Comparison of ENCODE assay signal across 12 mouse cellular contexts in genomic region chr2:161185122-161185521, GRCm38 (mm10).
A peak's percentile ranks its signal among the peaks of the same experiment; 100 is the strongest.
DNase-seq lines count a peak whose midpoint lies in the region; ATAC-seq and TF ChIP-seq lines count a peak whose summit lies in the region.
"Had no signal": no experiment of that assay in that cellular context is flagged by ENCODE, and none has a peak within 500 bp of the region (broad histone marks: within the 10 kb centered on the region; RNA-seq: fewer than 3 reads in every experiment).

No protein-coding gene starts in this region.

- no peaks in the 10 kb centered on the region for H3K4me1 ChIP-seq in embryonic facial prominence, embryonic 11.5 days (ENCODE audit: control insufficient read depth, insufficient read depth, low read length)
- no peaks in the 10 kb centered on the region for H3K4me1 ChIP-seq in embryonic facial prominence, embryonic 10.5 days
- no peaks in the 10 kb centered on the region for H3K4me1 ChIP-seq in liver, postnatal 0 days (ENCODE audit: insufficient read depth)
- H3K4me1 ChIP-seq in liver, embryonic 11.5 days (replicated peaks; ENCODE audit: control insufficient read depth, insufficient read depth, low read length) = no peaks in the 10 kb centered on the region
- no peaks in the 10 kb centered on the region for H3K4me1 ChIP-seq in forebrain, embryonic 11.5 days (replicated peaks; ENCODE audit: control insufficient read depth, insufficient read depth, low read length)
- H3K4me1 ChIP-seq: limb, embryonic 10.5 days; midbrain, embryonic 12.5 days; stomach, embryonic 15.5 days had no signal

- TF ChIP-seq EP300 in liver, postnatal 0 days (IDR thresholded peaks at IDR 0.05; ENCODE audit: low read depth) = no peak

- no peak overlapping the region for H3K27ac ChIP-seq in embryonic facial prominence, embryonic 11.5 days (replicated peaks; ENCODE audit: low read depth, low read length)
- H3K27ac ChIP-seq in embryonic facial prominence, embryonic 10.5 days (replicated peaks) = no peak overlapping the region
- H3K27ac ChIP-seq in liver, postnatal 0 days (ENCODE audit: low read depth) = no peak overlapping the region
- no peak overlapping the region for H3K27ac ChIP-seq in liver, embryonic 11.5 days (ENCODE audit: low read depth, low read length)
- H3K27ac ChIP-seq in forebrain, embryonic 11.5 days (ENCODE audit: low read depth, low read length) = no peak overlapping the region
- H3K27ac ChIP-seq: limb, embryonic 10.5 days; midbrain, embryonic 12.5 days; stomach, embryonic 15.5 days had no signal

- no peak overlapping the region for H3K4me3 ChIP-seq in embryonic facial prominence, embryonic 11.5 days (ENCODE audit: low read depth, low read length)
- H3K4me3 ChIP-seq in embryonic facial prominence, embryonic 10.5 days = no peak overlapping the region
- H3K4me3 ChIP-seq in liver, postnatal 0 days (ENCODE audit: low read depth, low read length) = no peak overlapping the region
- H3K4me3 ChIP-seq in liver, embryonic 11.5 days (ENCODE audit: low read depth, low read length) = no peak overlapping the region
- H3K4me3 ChIP-seq in forebrain, embryonic 11.5 days (ENCODE audit: low read depth, low read length) = no peak overlapping the region
- H3K4me3 ChIP-seq: limb, embryonic 10.5 days; midbrain, embryonic 12.5 days; stomach, embryonic 15.5 days had no signal

- TF ChIP-seq CTCF in liver, postnatal 0 days (IDR thresholded peaks at IDR 0.05; ENCODE audit: low read depth) = peak; percentile 75

- H3K36me3 ChIP-seq in embryonic facial prominence, embryonic 11.5 days (replicated peaks; ENCODE audit: control insufficient read depth, insufficient read depth, low read depth, low read length) = no peaks in the 10 kb centered on the region
- H3K36me3 ChIP-seq in embryonic facial prominence, embryonic 10.5 days (replicated peaks) = no peaks in the 10 kb centered on the region
- H3K36me3 ChIP-seq in liver, postnatal 0 days (replicated peaks; ENCODE audit: insufficient read depth, low read length) = no peaks in the 10 kb centered on the region
- no peaks in the 10 kb centered on the region for H3K36me3 ChIP-seq in liver, embryonic 11.5 days (ENCODE audit: control insufficient read depth, insufficient read depth, low read length)
- no peaks in the 10 kb centered on the region for H3K36me3 ChIP-seq in forebrain, embryonic 11.5 days (ENCODE audit: control insufficient read depth, insufficient read depth, low read length)
- H3K36me3 ChIP-seq: limb, embryonic 10.5 days; midbrain, embryonic 12.5 days; stomach, embryonic 15.5 days had no signal

- no peaks in the 10 kb centered on the region for H3K9me3 ChIP-seq in embryonic facial prominence, embryonic 11.5 days (replicated peaks; ENCODE audit: control insufficient read depth, low read length)
- no peaks in the 10 kb centered on the region for H3K9me3 ChIP-seq in embryonic facial prominence, embryonic 10.5 days
- H3K9me3 ChIP-seq in liver, postnatal 0 days (ENCODE audit: low read length) = no peaks in the 10 kb centered on the region
- H3K9me3 ChIP-seq in liver, embryonic 11.5 days (ENCODE audit: control insufficient read depth, low read length) = no peaks in the 10 kb centered on the region
- H3K9me3 ChIP-seq in forebrain, embryonic 11.5 days (ENCODE audit: control insufficient read depth, low read length) = no peaks in the 10 kb centered on the region
- H3K9me3 ChIP-seq: limb, embryonic 10.5 days; midbrain, embryonic 12.5 days; stomach, embryonic 15.5 days had no signal

- no peak for ATAC-seq in embryonic facial prominence, embryonic 11.5 days (replicated peaks; ENCODE audit: insufficient number of reproducible peaks, low FRiP score, low TSS enrichment, low read depth)
- no peak for ATAC-seq in liver, postnatal 0 days
- ATAC-seq in liver, embryonic 11.5 days (replicated peaks; ENCODE audit: low FRiP score) = no peak
- ATAC-seq in forebrain, embryonic 11.5 days (replicated peaks; ENCODE audit: low FRiP score) = no peak; the same call in 1 of the 2 replicates

- peak; percentile 38 for DNase-seq in embryonic facial prominence, embryonic 11.5 days (ENCODE audit: low spot score)
- DNase-seq in embryonic facial prominence, embryonic 10.5 days (ENCODE audit: low spot score) = no peak
- no peak for DNase-seq in liver, postnatal 0 days
- DNase-seq in liver, embryonic 11.5 days (ENCODE audit: low spot score) = no peak
- peak; percentile 41 for DNase-seq in ZHBTc4 (ENCODE audit: low read depth, low spot score)
- peak; percentile 34 for DNase-seq in naive thymus-derived CD4-positive, alpha-beta T cell, adult 2 months (ENCODE audit: low read depth)
- DNase-seq in frontal cortex, postnatal 36 days (ENCODE audit: low spot score in 2 of 2) = no peak
- DNase-seq in forebrain, embryonic 11.5 days (ENCODE audit: low spot score) = no peak
- DNase-seq: kidney, postnatal 14 days had no signal

- no peak overlapping the region for H3K9ac ChIP-seq in embryonic facial prominence, embryonic 11.5 days (replicated peaks; ENCODE audit: low read length)
- H3K9ac ChIP-seq in liver, postnatal 0 days (replicated peaks) = no peak overlapping the region
- H3K9ac ChIP-seq in liver, embryonic 11.5 days (ENCODE audit: low read depth, low read length) = no peak overlapping the region
- no peak overlapping the region for H3K9ac ChIP-seq in forebrain, embryonic 11.5 days (ENCODE audit: low read length)
- H3K9ac ChIP-seq: midbrain, embryonic 12.5 days; stomach, embryonic 15.5 days had no signal

- no peaks in the 10 kb centered on the region for H3K27me3 ChIP-seq in embryonic facial prominence, embryonic 11.5 days (ENCODE audit: control insufficient read depth, insufficient read depth, low read length)
- H3K27me3 ChIP-seq in embryonic facial prominence, embryonic 10.5 days (replicated peaks; ENCODE audit: low read depth, poor library complexity, severe bottlenecking) = no peaks in the 10 kb centered on the region
- H3K27me3 ChIP-seq in liver, postnatal 0 days (ENCODE audit: insufficient read depth, low read length) = no peaks in the 10 kb centered on the region
- H3K27me3 ChIP-seq in liver, embryonic 11.5 days (replicated peaks; ENCODE audit: control insufficient read depth, insufficient read depth, low read length) = no peaks in the 10 kb centered on the region
- no peaks in the 10 kb centered on the region for H3K27me3 ChIP-seq in forebrain, embryonic 11.5 days (ENCODE audit: control insufficient read depth, insufficient read depth, low read length)
- H3K27me3 ChIP-seq: midbrain, embryonic 12.5 days; stomach, embryonic 15.5 days had no signal

- no peak overlapping the region for H3K4me2 ChIP-seq in embryonic facial prominence, embryonic 11.5 days (ENCODE audit: low read depth, low read length)
- H3K4me2 ChIP-seq in liver, postnatal 0 days (ENCODE audit: low read depth, low read length) = no peak overlapping the region
- no peak overlapping the region for H3K4me2 ChIP-seq in liver, embryonic 11.5 days
- no peak overlapping the region for H3K4me2 ChIP-seq in forebrain, embryonic 11.5 days (ENCODE audit: low read depth, low read length, severe bottlenecking)
- H3K4me2 ChIP-seq: midbrain, embryonic 12.5 days; stomach, embryonic 15.5 days had no signal

Comparison
In these comparisons a context has a peak if more than half of its experiments do, and no peak if none do; other contexts are left out.
1. DNase-seq: peak in embryonic facial prominence, embryonic 11.5 days (single experiment), ZHBTc4 (single experiment) and naive thymus-derived CD4-positive, alpha-beta T cell, adult 2 months (single experiment); none in embryonic facial prominence, embryonic 10.5 days (single experiment), liver, postnatal 0 days (single experiment), liver, embryonic 11.5 days (single experiment), frontal cortex, postnatal 36 days (0 of 2) and forebrain, embryonic 11.5 days (single experiment).